Mouse (Mus musculus) left cerebral cortex, postnatal 10 days (tissue): ENCODE measurements at regions not wholly inside any gene's neighbourhood (a gene's known extent, or its start where the extent isn't known, plus 50 kb on each side); places are given as distances from the start of the nearest gene placed in this dataset.
A peak's percentile ranks its signal among the peaks of the same experiment; 100 is the strongest.

Experiments used
- DNase-seq, 2 experiments: peaks; one replicate each; pipeline ENCODE4 v3.0.0; 2021 to 2022; ENCODE audit warnings: low spot score in 2 of 2, mixed read lengths in 1 of 2; ENCODE audit errors: extremely low spot score in 1 of 2
- intact Hi-C: fragments of 180-260 bp; cut with DNase I; formaldehyde crosslinking; loops from one replicate; pipeline ENCODE4 v1.15.1; 2025

GRCm38 (mm10) chr4:26637859-26638258, 291.2 kb upstream of the Manea start:
- no peak for DNase-seq
- intact Hi-C loops, result no loop called here

GRCm38 (mm10) chr4:26630553-26631206, 284.0 kb upstream of the Manea start:
- DNase-seq, result no peak
- intact Hi-C loops, result no loop called here

GRCm38 (mm10) chr4:26629710-26630109, 283.0 kb upstream of the Manea start:
- DNase-seq, result no peak
- intact Hi-C loops, result no loop called here

- DNase-seq, result no peak
- intact Hi-C loops, result no loop called here
Observed at GRCm38 (mm10) chr4:26627744-26628143, 281.1 kb upstream of the Manea start.

- intact Hi-C loops, result no loop called here
- peak in 1 of 2 experiments; percentile 13 for DNase-seq
Observed at GRCm38 (mm10) chr4:26589081-26589869, 242.6 kb upstream of the Manea start.

GRCm38 (mm10) chr4:26555690-26556089, 209.0 kb upstream of the Manea start:
- intact Hi-C loops, result no loop called here

GRCm38 (mm10) chr4:26543833-26544232, 197.1 kb upstream of the Manea start:
- DNase-seq, result peak in 1 of 2 experiments; percentile 32
- intact Hi-C loops, result loop anchor here (5.0 to 10.0 kb wide), 3 partner anchors 1342 to 1829 kb away; partner anchors contain the start of gene Ndufaf4

More at GRCm38 (mm10) chr4:26555690-26556089, 209.0 kb upstream of the Manea start:
- DNase-seq, result no peak

- intact Hi-C loops, result loop anchor here (5.0 to 10.0 kb wide), 3 partner anchors 1340 to 1828 kb away; partner anchors contain the start of gene Ndufaf4
- no peak for DNase-seq
Observed at GRCm38 (mm10) chr4:26542511-26542910, 195.8 kb upstream of the Manea start.

- intact Hi-C loops, result no loop called here
- no peak for DNase-seq
Observed at GRCm38 (mm10) chr4:26508004-26508403, 161.3 kb upstream of the Manea start.

GRCm38 (mm10) chr4:26494262-26494661, 147.6 kb upstream of the Manea start:
- intact Hi-C loops, result loop anchor here (5.0 kb wide), 1 partner anchor 247 kb away; no protein-coding TSS in a partner anchor
- no peak for DNase-seq

GRCm38 (mm10) chr4:26474913-26475312, 128.2 kb upstream of the Manea start:
- no peak for DNase-seq
- intact Hi-C loops, result no loop called here

GRCm38 (mm10) chr4:26441533-26441932, 94.8 kb upstream of the Manea start:
- intact Hi-C loops, result no loop called here
- DNase-seq, result no peak

GRCm38 (mm10) chr4:26422084-26422483, 75.4 kb upstream of the Manea start:
- no peak for DNase-seq
- intact Hi-C loops, result no loop called here

- intact Hi-C loops, result no loop called here
- DNase-seq, result no peak
Observed at GRCm38 (mm10) chr4:26404266-26404665, 57.6 kb upstream of the Manea start.

GRCm38 (mm10) chr4:26402213-26402612, 55.5 kb upstream of the Manea start:
- DNase-seq, result no peak
- intact Hi-C loops, result no loop called here
